Mouse (Mus musculus) heart, postnatal 25 days (tissue): ENCODE results near the gene Scn3a. TPM values are rescaled to one million over a fixed set of nuclear protein-coding genes. Genes with fewer than 3 reads are reported as not detected.

Experiments
- DNase-seq: peaks from one replicate; pipeline ENCODE4 v3.0.0; 2022; ENCODE audit warnings: low spot score
- intact Hi-C: fragments of 180-260 bp; cut with DNase I; formaldehyde crosslinking; loops from one replicate; pipeline ENCODE4 v1.15.1; 2025
- total RNA-seq, 2 experiments: library from RNA; stranded (reverse); gene quantifications; 2 replicates each; pipeline ENCODE4 v1.2.3; 2021

Scn3a gene
- total RNA-seq: 1 to 10 TPM in 1 of 2 experiments, under 1 TPM in 1; 0.75 to 2.1 TPM

- intact Hi-C loops: loop anchor here (1.0 to 5.0 kb wide), 3 partner anchors 153 to 420 kb away; no protein-coding TSS in a partner anchor
- DNase-seq: no peak
These were observed at the start of gene Scn3a for GRCm38 (mm10) chr2:65566793-65567787. TSS of gene Scn3a (minus strand) at chr2:65567627.

GRCm38 (mm10) chr2:65611887-65612286, 44.5 kb upstream of the Scn3a start:
- intact Hi-C loops: no loop called here
- no peak for DNase-seq

GRCm38 (mm10) chr2:65607813-65608212, 40.4 kb upstream of the Scn3a start:
- no peak for DNase-seq
- intact Hi-C loops: no loop called here

GRCm38 (mm10) chr2:65587679-65588078, 20.3 kb upstream of the Scn3a start:
- no peak for DNase-seq
- intact Hi-C loops: no loop called here

GRCm38 (mm10) chr2:65567925-65568324, 498 bp upstream of the Scn3a start:
- intact Hi-C loops: loop anchor here (1.0 to 5.0 kb wide), 3 partner anchors 154 to 421 kb away; no protein-coding TSS in a partner anchor
- no peak for DNase-seq

GRCm38 (mm10) chr2:65563898-65564297, 3.5 kb downstream of the Scn3a start:
- intact Hi-C loops: no loop called here
- DNase-seq: no peak

- no peak for DNase-seq
- intact Hi-C loops: no loop called here
These were observed 9.7 kb downstream of the Scn3a start for GRCm38 (mm10) chr2:65557719-65558118.

GRCm38 (mm10) chr2:65554662-65555061, 12.8 kb downstream of the Scn3a start:
- DNase-seq: no peak

GRCm38 (mm10) chr2:65553473-65553872, 14.0 kb downstream of the Scn3a start:
- intact Hi-C loops: no loop called here
- no peak for DNase-seq

More at GRCm38 (mm10) chr2:65554662-65555061, 12.8 kb downstream of the Scn3a start:
- intact Hi-C loops: no loop called here

- intact Hi-C loops: no loop called here
- DNase-seq: no peak
These were observed 14.7 kb downstream of the Scn3a start for GRCm38 (mm10) chr2:65552727-65553126.

GRCm38 (mm10) chr2:65552222-65552621, 15.2 kb downstream of the Scn3a start:
- intact Hi-C loops: no loop called here
- DNase-seq: no peak

GRCm38 (mm10) chr2:65551736-65552135, 15.7 kb downstream of the Scn3a start:
- intact Hi-C loops: no loop called here
- DNase-seq: no peak

GRCm38 (mm10) chr2:65550564-65550963, 16.9 kb downstream of the Scn3a start:
- intact Hi-C loops: no loop called here

GRCm38 (mm10) chr2:65548665-65549064, 18.8 kb downstream of the Scn3a start:
- intact Hi-C loops: no loop called here
- no peak for DNase-seq

More at GRCm38 (mm10) chr2:65550564-65550963, 16.9 kb downstream of the Scn3a start:
- no peak for DNase-seq

- no peak for DNase-seq
- intact Hi-C loops: no loop called here
These were observed 20.1 kb downstream of the Scn3a start for GRCm38 (mm10) chr2:65547341-65547740.

- intact Hi-C loops: no loop called here
- no peak for DNase-seq
These were observed 24.4 kb downstream of the Scn3a start for GRCm38 (mm10) chr2:65542906-65543592.

- intact Hi-C loops: no loop called here
- no peak for DNase-seq
These were observed 25.6 kb downstream of the Scn3a start for GRCm38 (mm10) chr2:65541781-65542180.

GRCm38 (mm10) chr2:65538436-65538835, 29.0 kb downstream of the Scn3a start:
- intact Hi-C loops: no loop called here
- DNase-seq: no peak

- intact Hi-C loops: no loop called here
- DNase-seq: no peak
These were observed 35.1 kb downstream of the Scn3a start for GRCm38 (mm10) chr2:65532127-65532854.

GRCm38 (mm10) chr2:65529148-65529547, 38.3 kb downstream of the Scn3a start:
- DNase-seq: no peak
- intact Hi-C loops: no loop called here
